Mouse (Mus musculus) mouse embryonic stem cell (cell line): Measurements from ENCODE around the gene Glt28d2.
"Not testable (repeated sequence)": the region's sequence is repeated elsewhere in the genome, so short reads cannot be mapped to it uniquely, and the experiment has no call there.

Source experiments
- in situ Hi-C, 2 experiments: fragments of 300-500 bp; cut with MboI; formaldehyde crosslinking; loops; 1 replicate in 1 of 2; 3 replicates in 1 of 2; pipeline ENCODE4 v1.14.3; 2019 to 2020; ENCODE audit warnings: low sequenced_read_pairs in 2 of 2, low pct_unique_long_range_greater_than_20kb in 1 of 2, mixed read lengths in 1 of 2; ENCODE audit not compliant: unreplicated experiment in 1 of 2

Glt28d2 gene

GRCm38 (mm10) chr3:85887239-85887827 lies at the start of gene Glt28d2, which contains the start of gene Gm37240:
TSS of gene Glt28d2 (minus strand) at chr3:85887516.
TSS of gene Gm37240 (minus strand) at chr3:85887518.
- in situ Hi-C loops, result no loop called here

DNA sequence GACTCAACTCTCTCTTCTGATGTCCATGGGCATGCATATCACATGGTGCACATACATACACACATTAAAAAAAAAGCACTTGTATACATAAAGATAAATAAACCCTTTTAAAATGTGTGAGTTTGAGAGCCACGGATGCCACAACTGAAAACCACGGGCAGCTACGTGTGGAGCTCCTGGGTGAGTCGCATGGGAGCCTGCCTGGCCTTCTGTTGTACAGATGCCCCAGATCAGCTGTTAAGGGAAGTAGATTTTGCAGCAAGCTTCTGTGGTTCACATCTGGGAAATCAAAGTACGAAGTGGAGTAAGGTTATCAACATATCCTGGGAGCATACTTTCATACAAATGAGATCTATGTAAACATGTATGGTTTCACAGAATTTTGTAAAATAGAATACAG lies 46.3 kb upstream of the Glt28d2 start:
- in situ Hi-C loops, result no loop called here

GRCm38 (mm10) chr3:85931859-85932258 lies 44.5 kb upstream of the Glt28d2 start:
- in situ Hi-C loops, result no loop called here

- in situ Hi-C loops, result no loop called here
Observed at GRCm38 (mm10) chr3:85930671-85931255, 43.4 kb upstream of the Glt28d2 start.

DNA sequence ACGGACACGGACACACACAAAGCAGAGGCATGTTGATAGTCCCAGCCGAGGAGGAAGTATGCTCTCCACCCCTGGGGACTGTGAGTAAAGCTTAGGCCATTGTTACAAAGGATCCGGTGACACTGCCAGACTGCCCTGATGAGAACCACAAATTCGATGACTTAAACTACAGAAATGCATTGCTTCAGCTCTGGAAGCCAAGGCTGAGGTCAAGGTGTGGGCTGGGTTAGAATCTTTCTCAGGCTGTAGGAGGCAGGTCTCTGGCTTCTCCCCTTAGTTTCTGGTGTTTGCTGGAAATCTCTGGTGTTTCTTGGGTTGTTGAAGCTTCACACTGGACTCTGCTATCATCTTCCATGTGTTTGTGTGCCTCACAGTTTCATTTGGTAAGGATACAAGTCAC lies 42.4 kb upstream of the Glt28d2 start:
- in situ Hi-C loops, result no loop called here

DNA sequence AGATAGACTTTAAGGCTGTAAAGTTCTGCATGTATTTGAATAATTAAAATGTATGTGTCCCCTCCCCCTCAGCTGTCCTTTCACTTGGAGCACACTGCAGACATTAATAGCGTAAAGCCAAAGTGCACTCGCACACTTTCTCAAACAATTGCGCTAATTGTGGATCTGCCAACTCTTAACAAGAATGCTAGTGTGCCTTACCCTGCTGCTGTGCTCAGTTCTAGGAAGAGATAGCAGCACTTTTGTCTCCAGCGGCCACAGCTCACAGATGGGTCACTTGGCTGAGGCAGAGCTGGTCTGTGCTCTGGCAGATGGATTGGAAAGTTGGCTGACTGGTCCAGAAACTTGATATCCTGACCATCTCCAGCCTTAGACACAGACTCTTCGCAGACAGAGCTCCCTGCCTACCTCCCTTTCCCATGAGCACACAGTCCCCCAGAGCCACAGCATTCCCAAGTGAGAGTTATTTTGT lies 40.9 kb upstream of the Glt28d2 start:
- in situ Hi-C loops, result no loop called here

- in situ Hi-C loops, result no loop called here
Observed at GRCm38 (mm10) chr3:85927296-85927695, 40.0 kb upstream of the Glt28d2 start.

- in situ Hi-C loops, result no loop called here
Observed at GRCm38 (mm10) chr3:85923954-85924945, 36.9 kb upstream of the Glt28d2 start.

DNA sequence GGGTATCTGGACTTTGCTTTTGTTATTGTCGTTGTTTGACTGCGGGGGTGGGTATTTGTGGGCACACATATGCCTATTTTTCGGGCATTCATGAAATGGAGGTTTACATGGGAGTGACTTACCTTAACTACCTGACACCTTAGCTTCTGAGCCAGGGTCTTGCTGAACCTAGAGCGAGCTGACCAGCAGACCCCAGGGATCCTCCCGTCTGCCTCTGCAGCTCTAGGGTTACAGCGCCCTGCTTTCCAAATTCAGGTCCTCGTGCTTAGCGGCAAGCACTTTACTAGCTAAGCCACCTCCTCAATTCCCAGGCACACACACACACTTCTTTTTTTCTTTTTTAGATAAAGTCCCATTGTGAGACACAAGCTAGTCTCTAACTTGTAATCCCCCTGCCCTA lies 36.0 kb upstream of the Glt28d2 start:
- in situ Hi-C loops, result no loop called here

DNA sequence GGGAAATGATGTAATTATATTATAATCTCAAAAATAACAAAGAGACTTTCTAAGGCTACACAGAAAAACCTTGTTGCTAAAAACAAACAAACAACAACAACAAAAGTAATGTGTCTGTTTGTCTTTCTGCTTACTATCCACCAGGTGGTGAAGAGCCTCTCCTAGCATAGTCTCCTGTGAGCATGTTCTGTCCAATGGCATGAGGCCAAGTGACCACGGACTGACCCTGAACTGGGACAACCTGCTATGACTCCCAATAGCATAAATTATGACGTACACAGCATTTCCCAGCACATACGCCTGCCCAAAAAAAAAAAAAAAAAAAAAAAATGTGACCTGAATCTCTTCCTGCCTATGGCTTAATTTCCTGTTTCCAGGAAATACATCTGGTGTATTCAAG lies 35.0 kb upstream of the Glt28d2 start:
- in situ Hi-C loops, result no loop called here

DNA sequence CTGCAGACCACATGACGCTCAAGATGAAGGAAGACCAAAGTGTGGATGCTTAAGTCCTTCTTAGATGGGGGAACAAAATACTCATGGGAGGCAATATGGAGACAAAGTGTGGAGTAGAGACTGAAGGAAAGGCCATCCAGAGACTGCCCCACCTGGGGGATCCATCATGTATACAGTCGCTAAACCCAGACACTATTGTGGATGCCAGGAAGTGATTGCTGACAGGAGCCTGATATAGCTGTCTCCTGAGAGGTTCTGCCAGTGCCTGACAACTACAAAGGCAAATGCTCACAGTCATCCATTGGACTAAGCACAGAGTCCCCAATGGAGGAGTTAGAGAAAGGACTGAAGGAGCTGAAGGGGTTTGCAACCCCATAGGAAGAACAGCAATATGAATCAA lies 33.4 kb upstream of the Glt28d2 start:
- in situ Hi-C loops, result not testable (repeated sequence)

- in situ Hi-C loops, result loop anchor here in 1 of 2 experiments (10.0 kb wide), 1 partner anchor 213 kb away; no protein-coding TSS in a partner anchor
Observed at GRCm38 (mm10) chr3:85917600-85917999, 30.3 kb upstream of the Glt28d2 start.

DNA sequence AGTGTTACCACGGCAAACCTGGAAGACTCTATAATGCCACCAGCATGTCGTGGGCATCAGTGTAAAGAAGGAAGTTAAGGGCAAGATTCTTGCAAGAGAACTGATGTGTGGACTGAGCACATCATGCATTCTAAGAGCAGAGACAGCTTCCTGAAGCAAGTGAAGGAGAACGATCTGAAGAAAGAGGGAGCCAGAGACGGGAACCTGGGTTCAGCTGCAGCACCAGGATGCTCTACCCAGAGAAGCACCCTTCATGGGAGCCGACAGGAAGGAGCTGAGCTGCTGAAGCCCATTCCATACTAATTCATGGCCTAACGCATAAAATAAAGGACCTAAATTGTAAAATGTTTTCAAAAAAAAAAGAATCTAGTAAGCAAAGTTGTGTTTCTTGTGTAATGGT lies 27.5 kb upstream of the Glt28d2 start:
- in situ Hi-C loops, result loop anchor here in 1 of 2 experiments (10.0 kb wide), 1 partner anchor 210 kb away; no protein-coding TSS in a partner anchor

DNA sequence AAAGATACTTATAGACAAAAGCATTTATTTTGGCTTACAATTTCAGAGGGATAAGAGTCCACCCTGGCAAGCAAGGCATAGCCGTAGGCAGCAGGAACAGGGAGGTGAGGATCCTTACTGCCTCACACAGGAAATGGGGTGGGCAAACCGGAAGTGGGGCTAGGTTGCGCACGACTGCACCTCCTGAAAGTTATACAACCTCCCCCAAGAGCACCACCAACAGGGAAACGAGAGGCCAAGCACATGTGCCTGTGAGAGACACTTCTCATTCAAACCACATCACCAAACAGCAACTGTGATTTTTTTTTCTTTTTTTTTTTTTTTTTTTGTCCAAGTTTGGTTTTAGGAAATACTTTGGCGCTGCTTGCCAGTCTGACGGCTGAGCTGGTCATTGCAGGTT lies 19.8 kb upstream of the Glt28d2 start:
- in situ Hi-C loops, result no loop called here

DNA sequence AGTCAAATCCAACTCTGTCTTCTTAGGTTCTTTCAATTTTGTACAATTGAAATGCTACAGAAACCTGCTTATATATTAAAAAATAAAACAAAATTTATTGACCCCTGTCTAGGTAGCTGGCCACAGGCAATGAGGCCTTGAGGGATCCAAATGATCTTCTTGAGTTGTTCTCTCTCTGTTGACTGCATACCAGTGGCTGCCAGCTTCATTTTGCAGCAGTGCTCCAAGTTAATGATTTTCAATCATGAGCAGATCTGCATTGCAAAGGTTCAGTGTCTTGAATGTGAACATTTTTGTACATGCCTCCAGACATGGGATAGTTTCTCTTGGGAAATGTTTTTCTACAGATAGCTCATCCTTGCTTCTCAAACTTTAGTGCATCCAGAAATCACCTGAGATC lies 17.1 kb upstream of the Glt28d2 start:
- in situ Hi-C loops, result no loop called here

- in situ Hi-C loops, result no loop called here
Observed at GRCm38 (mm10) chr3:85895020-85895419, 7.7 kb upstream of the Glt28d2 start.

GRCm38 (mm10) chr3:85891571-85891970 lies 4.3 kb upstream of the Glt28d2 start:
- in situ Hi-C loops, result no loop called here

- in situ Hi-C loops, result no loop called here
Observed at GRCm38 (mm10) chr3:85888221-85888671, 930 bp upstream of the Glt28d2 start.

GRCm38 (mm10) chr3:85886636-85887238 lies 579 bp downstream of the Glt28d2 start:
- in situ Hi-C loops, result no loop called here
